Mouse (Mus musculus): Measurements from ENCODE around the gene Pip4p1. TPM values are rescaled to one million over a fixed set of nuclear protein-coding genes. Genes with fewer than 3 reads are reported as not detected.
"Not testable (repeated sequence)": the region's sequence is repeated elsewhere in the genome, so short reads cannot be mapped to it uniquely, and the experiment has no call there.

The Pip4p1 gene
- polyA plus RNA-seq, 1 experiment from 2014 or later = 101 TPM

DNA sequence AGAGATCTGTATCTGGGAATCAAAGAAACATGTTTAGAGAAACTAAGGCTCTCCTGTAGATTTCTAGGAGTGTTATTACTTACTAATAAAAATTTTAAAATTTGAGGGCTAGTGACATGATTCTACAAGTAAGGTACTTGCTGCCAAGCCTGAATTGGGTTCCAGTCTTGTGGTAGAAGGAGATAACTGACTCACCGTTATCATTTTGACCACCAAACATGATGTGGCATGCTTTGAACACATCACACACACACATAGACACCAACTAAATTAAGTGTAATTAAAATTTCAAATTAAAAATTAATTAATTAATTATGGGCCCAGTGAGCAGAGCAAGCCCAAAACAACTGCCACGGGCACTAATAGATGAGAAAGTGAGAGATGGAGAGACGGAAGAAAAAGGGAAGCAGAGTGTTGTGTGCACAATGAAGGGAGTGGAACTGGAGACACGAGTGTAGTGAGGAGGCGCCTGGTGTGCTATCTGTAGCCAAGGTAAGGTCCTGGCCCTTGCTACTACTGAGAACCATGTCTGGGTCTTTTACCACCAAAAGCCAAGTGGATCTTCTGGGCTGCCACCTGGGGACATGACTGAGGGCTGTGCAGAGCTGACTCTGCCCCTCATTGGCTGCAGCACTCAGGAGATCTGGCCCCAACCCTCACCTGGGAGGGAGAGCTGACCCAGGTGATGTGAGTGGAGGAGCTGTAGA is 27.8 kb upstream of the Pip4p1 start:
- not testable (repeated sequence) for H3K4me2 ChIP-seq; H3K4me1 ChIP-seq; H3K9ac ChIP-seq; ATAC-seq (replicated peaks); H3K27ac ChIP-seq; H3K9me3 ChIP-seq; H3K36me3 ChIP-seq (replicated peaks); H3K4me3 ChIP-seq; H3K27me3 ChIP-seq (replicated peaks)
- WGBS = 91% methylated on average over 5 of the region's 5 CpGs

DNA sequence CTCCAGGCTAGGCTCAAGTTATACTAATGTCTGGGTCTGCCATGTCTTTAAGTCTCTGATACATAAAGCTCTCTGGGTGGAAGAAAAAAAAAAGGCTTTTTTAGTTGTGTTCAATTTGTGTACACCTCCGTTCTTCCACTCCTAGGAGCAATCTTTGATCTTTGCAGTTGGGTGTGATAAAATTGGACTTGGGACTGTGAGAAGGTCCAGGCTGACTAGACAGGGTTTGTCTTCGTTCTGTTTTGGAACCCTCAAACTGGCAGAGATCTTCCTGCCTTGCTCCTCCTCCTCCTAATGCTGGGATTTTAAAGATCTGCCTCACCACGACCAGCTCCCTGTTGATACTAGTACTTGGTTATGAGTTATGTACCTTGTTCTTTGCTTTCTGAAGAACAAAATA is 26.5 kb upstream of the Pip4p1 start:
- WGBS = 65% methylated on average over 3 of the region's 3 CpGs
- not testable (repeated sequence) for H3K27me3 ChIP-seq (replicated peaks); H3K4me1 ChIP-seq; H3K27ac ChIP-seq; ATAC-seq (replicated peaks); H3K9ac ChIP-seq; H3K36me3 ChIP-seq (replicated peaks); H3K4me2 ChIP-seq; H3K4me3 ChIP-seq; H3K9me3 ChIP-seq

DNA sequence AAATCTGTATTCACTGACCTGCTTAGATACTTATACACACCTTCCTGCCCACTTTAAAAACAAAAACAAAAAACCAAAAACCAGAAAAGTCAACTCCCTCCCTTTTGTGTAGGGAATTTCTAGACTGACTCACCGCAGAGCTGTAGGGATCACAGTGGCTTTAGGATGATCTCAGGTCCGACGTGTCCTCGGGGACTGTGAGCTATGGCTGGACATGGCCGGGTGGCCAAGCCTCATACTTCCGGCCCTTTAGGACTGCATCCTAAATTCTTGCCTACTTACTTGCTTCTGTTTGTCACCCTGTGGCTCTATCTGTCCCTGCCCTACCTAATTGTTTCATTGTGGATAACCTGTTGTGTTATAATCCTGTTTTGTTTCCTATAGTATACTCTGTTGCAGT is 26.1 kb upstream of the Pip4p1 start:
- H3K4me1 ChIP-seq; H3K27ac ChIP-seq; H3K9ac ChIP-seq; H3K9me3 ChIP-seq; H3K4me3 ChIP-seq; H3K27me3 ChIP-seq (replicated peaks); H3K36me3 ChIP-seq (replicated peaks); ATAC-seq (replicated peaks): not testable (repeated sequence)
- 0 out of 2 replicates have a peak overlapping the region, but pooled peaks have one; percentile 34 for H3K4me2 ChIP-seq
- 75% methylated on average over 6 of the region's 6 CpGs for WGBS

DNA sequence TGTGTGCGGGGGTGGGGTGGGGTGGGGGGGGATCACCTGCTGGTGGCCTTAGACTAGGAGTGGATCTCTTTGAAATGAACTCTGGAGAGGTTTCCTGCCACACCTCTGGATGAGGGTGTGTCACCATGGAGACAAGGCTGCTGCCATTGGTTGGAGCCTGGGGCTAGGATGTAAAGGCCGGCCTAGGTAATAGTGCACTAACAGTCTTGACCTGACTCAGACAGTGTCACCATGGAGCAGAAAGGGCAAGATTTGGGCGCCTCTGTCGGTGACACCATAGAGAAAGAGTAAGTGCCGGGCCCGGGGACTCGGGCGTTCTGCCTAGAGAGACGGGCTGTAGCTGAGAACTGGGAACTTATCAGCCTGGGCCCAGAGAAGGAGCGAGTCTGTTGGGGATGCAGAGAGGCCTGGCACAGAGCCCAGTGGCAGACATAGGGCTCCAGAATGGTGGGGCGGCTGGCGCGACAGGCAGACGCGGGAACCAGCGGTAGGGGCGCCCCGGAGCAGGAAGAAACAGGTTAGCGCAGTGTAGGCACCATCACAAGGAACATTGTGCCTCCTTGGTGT is 25.4 kb upstream of the Pip4p1 start, which contains the start of gene Pnp2:
Gene Pnp2, plus strand, starts transcription at position 51 of the 567 bp plus-strand sequence.
- H3K9ac ChIP-seq; H3K4me3 ChIP-seq; H3K4me1 ChIP-seq; H3K9me3 ChIP-seq; H3K27ac ChIP-seq; H3K27me3 ChIP-seq (replicated peaks); H3K36me3 ChIP-seq (replicated peaks): not testable (repeated sequence)
- H3K4me2 ChIP-seq = peak within 1 kb of the TSS; percentile 34
- peak; percentile 92 for ATAC-seq (replicated peaks)
- WGBS = 8% methylated on average over 19 of the region's 19 CpGs

DNA sequence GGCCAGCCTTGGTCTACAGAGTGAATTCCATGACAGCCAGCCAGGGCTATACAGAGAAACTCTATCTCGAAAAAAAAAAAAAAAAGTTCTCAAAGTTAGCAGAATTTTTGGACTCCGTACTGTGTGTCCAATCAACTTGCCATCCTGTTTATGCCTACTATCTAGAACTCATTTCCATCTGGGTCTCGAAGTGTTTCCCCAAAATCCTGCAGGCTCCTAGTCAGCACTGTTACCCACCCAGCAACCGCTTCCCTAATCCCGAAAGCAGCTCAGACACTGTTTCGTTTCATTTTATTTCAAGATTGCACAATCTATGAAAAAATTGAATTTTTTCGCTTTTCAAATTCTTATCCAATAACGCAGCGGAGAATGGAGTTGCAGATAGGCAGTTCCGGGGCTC is 24.8 kb upstream of the Pip4p1 start:
- no peak overlapping the region for H3K27ac ChIP-seq
- H3K27me3 ChIP-seq (replicated peaks) = no peaks in the 10 kb centered on the region
- 89% methylated on average over 10 of the region's 10 CpGs for WGBS
- no peaks in the 10 kb centered on the region for H3K36me3 ChIP-seq (replicated peaks)
- no peak overlapping the region for H3K9ac ChIP-seq
- no peak overlapping the region for H3K4me3 ChIP-seq
- no peaks in the 10 kb centered on the region for H3K9me3 ChIP-seq
- ATAC-seq (replicated peaks) = no peak
- H3K4me1 ChIP-seq = no peaks in the 10 kb centered on the region
- H3K4me2 ChIP-seq = no peak overlapping the region

DNA sequence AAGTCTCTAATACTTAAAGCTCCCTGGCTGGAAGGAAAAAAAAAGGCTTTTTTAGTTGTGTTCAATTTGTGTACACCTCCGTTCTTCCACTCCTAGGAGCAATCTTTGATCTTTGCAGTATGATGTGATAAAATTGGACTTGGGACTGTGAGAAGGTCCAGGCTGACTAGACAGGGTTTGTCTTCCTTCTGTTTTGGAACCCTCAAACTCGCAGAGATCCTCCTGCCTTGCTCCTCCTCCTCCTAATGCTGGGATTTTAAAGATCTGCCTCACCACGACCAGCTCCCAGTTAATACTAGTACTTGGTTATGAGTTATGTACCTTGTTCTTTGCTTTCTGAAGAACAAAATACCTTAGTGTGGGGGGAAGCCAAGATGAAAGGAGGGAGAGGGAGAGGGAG is 14.9 kb upstream of the Pip4p1 start:
- not testable (repeated sequence) for H3K27me3 ChIP-seq (replicated peaks); H3K36me3 ChIP-seq (replicated peaks); H3K27ac ChIP-seq; ATAC-seq (replicated peaks); H3K9ac ChIP-seq; H3K9me3 ChIP-seq
- H3K4me2 ChIP-seq = peak overlapping the region; percentile 55
- H3K4me1 ChIP-seq = peaks cover 14% of the 10 kb centered on the region
- H3K4me3 ChIP-seq = peak overlapping the region; percentile 49
- WGBS = 20% methylated on average over 3 of the region's 3 CpGs

DNA sequence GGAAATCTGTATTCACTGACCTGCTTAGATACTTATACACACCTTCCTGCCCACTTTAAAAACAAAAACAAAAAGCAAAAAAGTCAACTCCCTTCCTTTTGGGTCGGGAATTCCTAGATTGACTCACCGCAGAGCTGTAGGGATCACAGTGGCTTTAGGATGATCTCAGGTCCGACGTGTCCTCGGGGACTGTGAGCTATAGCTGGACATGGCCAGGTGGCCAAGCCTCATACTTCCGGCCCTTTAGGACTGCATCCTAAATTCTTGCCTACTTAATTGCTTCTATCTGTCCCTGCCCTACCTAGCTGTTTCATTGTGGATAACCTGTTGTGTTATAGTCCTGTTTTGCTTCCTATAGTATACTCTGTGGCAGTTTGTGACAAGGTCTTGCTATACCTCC is 14.4 kb upstream of the Pip4p1 start:
- Histone ChIP-seq H3K4me3 (peak overlapping the region; percentile 49), H3K9ac (peak overlapping the region; percentile 26), H3K4me1 (peaks cover 14% of the 10 kb centered on the region), H3K4me2 (peak overlapping the region; percentile 55), H3K27ac (peak overlapping the region; percentile 83)
- whole genome bisulfite sequencing = 10% methylated on average over 6 of the region's 6 CpGs
- not testable (repeated sequence) for H3K9me3 ChIP-seq; H3K36me3 ChIP-seq (replicated peaks); H3K27me3 ChIP-seq (replicated peaks)
- ATAC-seq (replicated peaks) = peak; percentile 24

DNA sequence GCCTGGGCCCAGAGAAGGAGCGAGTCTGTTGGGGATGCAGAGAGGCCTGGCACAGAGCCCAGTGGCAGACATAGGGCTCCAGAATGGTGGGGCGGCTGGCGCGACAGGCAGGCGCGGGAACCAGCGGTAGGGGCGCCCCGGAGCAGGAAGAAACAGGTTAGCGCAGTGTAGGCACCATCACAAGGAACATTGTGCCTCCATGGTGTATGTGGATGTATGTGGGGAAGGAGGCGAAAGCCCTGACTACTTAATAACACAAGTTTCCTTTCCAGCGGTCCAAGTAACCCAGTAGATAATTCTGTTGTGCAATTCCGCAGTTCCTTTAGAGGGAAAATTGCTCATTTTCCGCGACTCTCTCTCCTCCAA is 14.0 kb upstream of the Pip4p1 start:
- not testable (repeated sequence) for H3K9me3 ChIP-seq; H3K27me3 ChIP-seq (replicated peaks); H3K36me3 ChIP-seq (replicated peaks)
- peak overlapping the region; percentile 55 for H3K4me2 ChIP-seq
- peak overlapping the region; percentile 26 for H3K9ac ChIP-seq
- H3K27ac ChIP-seq = peak overlapping the region; percentile 83
- peak overlapping the region; percentile 49 for H3K4me3 ChIP-seq
- ATAC-seq (replicated peaks) = peak; percentile 98
- peaks cover 14% of the 10 kb centered on the region for H3K4me1 ChIP-seq
- WGBS = 0% methylated on average over 15 of the region's 15 CpGs

DNA sequence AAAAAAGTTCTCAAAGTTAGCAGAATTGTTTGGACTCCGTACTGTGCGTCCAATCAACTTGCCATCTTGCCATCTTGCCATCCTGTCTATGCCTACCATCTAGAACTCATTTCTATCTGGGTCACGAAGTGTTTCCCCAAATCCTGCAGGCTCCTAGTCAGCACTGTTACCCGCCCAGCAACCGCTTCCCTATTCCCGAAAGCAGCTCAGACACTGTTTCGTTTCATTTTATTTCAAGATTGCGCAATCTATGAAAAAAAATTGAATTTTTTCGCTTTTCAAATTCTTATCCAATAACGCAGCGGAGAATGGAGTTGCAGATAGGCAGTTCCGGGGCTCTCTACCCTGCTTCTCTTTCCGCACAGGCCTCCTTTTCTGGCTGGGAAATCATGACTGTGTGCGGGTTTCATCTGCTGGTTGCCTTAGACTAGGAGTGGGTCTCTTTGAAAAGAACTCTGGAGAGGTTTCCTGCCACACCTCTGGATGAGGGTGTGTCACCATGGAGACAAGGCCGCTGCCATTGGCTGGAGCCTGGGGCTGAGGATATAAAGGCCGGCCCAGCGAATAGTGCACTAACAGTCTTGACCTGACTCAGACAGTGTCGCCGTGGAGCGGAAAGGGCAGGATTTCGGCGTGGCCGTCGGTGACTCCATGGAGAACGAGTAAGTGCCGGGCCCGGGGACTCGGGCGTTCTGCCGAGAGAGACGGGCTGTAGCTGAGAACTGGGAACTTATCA is 13.4 kb upstream of the Pip4p1 start, which contains the start of gene Gm49342:
Gene Gm49342, plus strand, starts transcription at position 586 of the 736 bp plus-strand sequence.
- Histone ChIP-seq H3K9ac (peak within 1 kb of the TSS; percentile 26), H3K36me3 (replicated peaks) (no peaks in the 10 kb centered on the region), H3K27ac (peak within 1 kb of the TSS; percentile 83), H3K4me2 (peak within 1 kb of the TSS; percentile 55), H3K4me1 (peaks cover 14% of the 10 kb centered on the region), H3K9me3 (no peaks in the 10 kb centered on the region), H3K27me3 (replicated peaks) (no peaks in the 10 kb centered on the region), H3K4me3 (peak within 1 kb of the TSS; percentile 49)
- peak; percentile 98 for ATAC-seq (replicated peaks)
- WGBS = 18% methylated on average over 31 of the region's 31 CpGs

DNA sequence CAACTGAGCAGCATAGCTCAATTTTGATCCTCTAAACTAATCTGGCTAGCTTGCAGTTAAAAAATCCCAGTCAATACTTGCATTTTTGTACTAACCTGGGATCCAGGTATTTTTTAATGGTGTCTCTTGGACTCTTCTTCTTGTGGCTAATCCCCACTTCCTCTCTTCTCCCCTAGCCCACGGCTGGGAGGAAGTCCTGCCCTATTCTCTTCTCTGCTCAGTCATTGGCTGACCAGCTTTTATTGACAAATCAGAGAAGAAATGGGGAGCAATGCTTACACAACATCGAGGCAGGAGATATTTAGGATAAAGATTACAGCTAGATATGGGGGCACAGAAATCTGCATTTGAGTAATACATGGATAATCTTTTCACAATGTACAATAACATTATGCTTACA is 8.3 kb upstream of the Pip4p1 start:
- Histone ChIP-seq H3K27ac (no peak overlapping the region), H3K27me3 (replicated peaks) (no peaks in the 10 kb centered on the region), H3K4me3 (no peak overlapping the region), H3K4me2 (no peak overlapping the region), H3K9ac (no peak overlapping the region), H3K36me3 (replicated peaks) (no peaks in the 10 kb centered on the region), H3K4me1 (peaks cover 2% of the 10 kb centered on the region), H3K9me3 (no peaks in the 10 kb centered on the region)
- WGBS = 35% methylated on average over 2 of the region's 2 CpGs
- ATAC-seq (replicated peaks) = no peak

DNA sequence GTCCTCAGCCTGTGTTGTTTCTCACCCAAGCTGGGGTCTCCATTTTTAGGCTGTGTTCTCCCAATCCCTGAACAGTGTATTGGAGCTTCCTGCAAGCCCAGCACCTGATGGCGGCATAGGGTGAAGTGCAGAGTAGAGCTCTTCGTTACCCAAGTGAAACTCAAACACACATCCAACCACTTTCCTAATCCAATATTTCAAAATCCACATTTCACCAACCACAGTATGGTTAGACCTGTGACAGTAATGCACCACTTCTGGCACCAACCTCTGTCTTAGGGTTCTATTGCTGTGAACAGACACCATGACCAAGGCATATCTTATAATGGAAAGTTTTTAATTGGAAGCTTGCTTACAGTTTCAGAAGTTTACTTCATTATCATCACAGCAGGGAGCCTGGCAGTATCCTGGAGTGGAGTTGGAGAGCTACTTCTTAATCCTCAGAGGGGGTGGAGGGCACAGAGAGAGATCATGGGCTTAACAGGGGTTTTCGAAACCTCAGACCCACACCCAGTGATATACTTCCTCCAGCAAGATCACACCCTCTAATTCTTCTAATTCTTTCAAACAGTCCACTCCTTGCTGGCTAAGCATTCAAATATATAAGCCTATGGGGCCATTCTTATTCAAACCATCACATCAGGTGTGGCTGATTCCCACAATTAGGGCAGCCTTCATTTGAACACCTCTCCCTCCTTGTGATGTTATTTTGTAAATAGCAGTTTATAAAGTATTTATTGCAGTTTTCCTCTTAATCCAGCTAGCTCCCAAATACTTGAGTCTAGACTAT is 7.7 kb upstream of the Pip4p1 start:
- no peaks in the 10 kb centered on the region for H3K9me3 ChIP-seq
- no peaks in the 10 kb centered on the region for H3K27me3 ChIP-seq (replicated peaks)
- H3K27ac ChIP-seq = no peak overlapping the region
- H3K4me1 ChIP-seq = no peaks in the 10 kb centered on the region
- H3K9ac ChIP-seq = no peak overlapping the region
- no peak for ATAC-seq (replicated peaks)
- H3K36me3 ChIP-seq (replicated peaks) = no peaks in the 10 kb centered on the region
- WGBS = 82% methylated on average over 3 of the region's 3 CpGs
- no peak overlapping the region for H3K4me2 ChIP-seq
- H3K4me3 ChIP-seq = no peak overlapping the region

DNA sequence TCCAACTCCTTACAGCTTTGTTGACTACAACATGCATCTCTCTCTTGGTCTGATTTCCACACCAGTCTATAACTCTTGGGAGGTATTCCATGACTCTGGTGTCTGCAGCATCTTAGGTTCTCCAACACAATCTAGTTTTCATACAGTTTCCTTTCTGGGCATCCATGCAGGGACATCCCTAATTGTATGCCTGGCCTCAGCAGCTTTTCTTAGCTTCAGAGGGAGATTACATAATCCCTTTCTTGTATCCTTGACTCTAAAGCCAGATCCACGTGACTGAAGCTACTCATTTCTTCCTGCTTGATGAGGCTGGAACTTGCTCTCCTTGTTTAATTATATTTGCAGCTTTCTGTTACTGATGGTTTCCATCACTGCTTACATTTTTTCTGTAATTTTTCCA is 6.0 kb upstream of the Pip4p1 start:
- Histone ChIP-seq H3K27ac (no peak overlapping the region), H3K27me3 (replicated peaks) (no peaks in the 10 kb centered on the region), H3K36me3 (replicated peaks) (no peaks in the 10 kb centered on the region), H3K9me3 (no peaks in the 10 kb centered on the region), H3K4me1 (peaks cover 5% of the 10 kb centered on the region), H3K4me2 (no peak overlapping the region), H3K9ac (no peak overlapping the region), H3K4me3 (no peak overlapping the region)
- ATAC-seq (replicated peaks) = no peak
- 57% methylated on average over 1 of the region's 1 CpGs for WGBS
